8 mouse cellular contexts compared by ENCODE assay signal in the genomic region with DNA sequence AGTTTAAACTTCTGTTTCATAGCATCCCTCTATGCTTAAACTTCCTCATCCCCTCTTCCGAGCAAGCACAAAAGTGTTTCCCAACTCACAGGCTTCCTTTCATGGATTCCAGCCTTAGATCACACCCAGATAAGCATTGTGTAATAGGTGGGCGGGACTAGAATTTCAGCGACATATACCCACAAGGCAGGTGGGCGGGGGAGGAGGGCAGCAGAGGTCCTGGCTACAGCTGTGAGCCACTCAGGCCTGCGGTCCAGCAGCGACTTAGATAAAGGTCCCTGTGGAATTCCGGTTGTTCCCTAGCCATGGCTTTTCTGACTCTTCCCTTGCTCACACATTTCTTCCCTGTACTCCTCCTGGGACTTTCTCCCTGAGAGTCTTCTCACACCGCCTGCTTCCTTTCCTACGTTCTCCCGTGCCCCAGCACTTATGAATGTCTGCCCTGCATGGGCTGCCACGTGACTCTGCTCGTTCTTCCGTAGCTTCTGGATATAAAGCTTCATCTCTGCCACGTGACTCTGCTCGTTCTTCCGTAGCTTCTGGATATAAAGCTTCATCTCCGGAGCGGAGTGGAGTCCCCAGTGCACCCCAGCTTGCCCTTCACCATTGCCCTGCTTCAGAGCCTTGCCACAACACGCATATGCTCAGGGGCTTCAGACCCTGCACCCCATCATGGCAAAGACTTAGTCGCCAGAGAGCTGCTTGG.
A peak's percentile ranks its signal among the peaks of the same experiment; 100 is the strongest.
DNase-seq lines count a peak whose midpoint lies in the region; ATAC-seq and TF ChIP-seq lines count a peak whose summit lies in the region.

No protein-coding gene starts in this region.

- ATAC-seq in forebrain, postnatal 0 days, result peak; percentile 71
- peak; percentile 91 for ATAC-seq in lung, postnatal 0 days

- no peak for TF ChIP-seq POLR2A in testis, adult 2 months (IDR thresholded peaks at IDR 0.05; ENCODE audit: control insufficient read depth, low read depth, low read length)

- 53% methylated on average over 20 of the region's 20 CpGs for WGBS in forebrain, postnatal 0 days
- WGBS in lung, postnatal 0 days, result 37% methylated on average over 20 of the region's 20 CpGs

- H3K4me3 ChIP-seq in testis, adult 2 months (ENCODE audit: control insufficient read depth, low read depth, low read length), result no peak overlapping the region
- H3K4me3 ChIP-seq in forebrain, postnatal 0 days (ENCODE audit: low read depth, low read length), result no peak overlapping the region
- H3K4me3 ChIP-seq in lung, postnatal 0 days (ENCODE audit: low read depth, low read length), result no peak overlapping the region

- peak overlapping the region; percentile 19; the same call in 1 of the 2 replicates for H3K4me2 ChIP-seq in forebrain, postnatal 0 days (ENCODE audit: low read depth)
- H3K4me2 ChIP-seq in lung, postnatal 0 days (replicated peaks; ENCODE audit: low read depth, low read length), result peak overlapping the region; percentile 32; the same call in 1 of the 2 replicates

- no peak for DNase-seq in testis, postnatal 14 days (ENCODE audit: low spot score)
- no peak for DNase-seq in forebrain, postnatal 0 days
- DNase-seq in kidney, adult 11 months, result peak; percentile 75
- DNase-seq in lung, postnatal 0 days (ENCODE audit: low spot score), result peak; percentile 90
- peak; percentile 87 for DNase-seq in yolk sac, embryonic 10.5 days (ENCODE audit: low spot score)
- DNase-seq in frontal cortex, postnatal 10 days (ENCODE audit: low spot score in 2 of 2), result no peak
- no peak for DNase-seq in left cerebral cortex, postnatal 25 days (ENCODE audit: low spot score in 2 of 2)

- H3K9ac ChIP-seq in forebrain, postnatal 0 days, result no peak overlapping the region
- no peak overlapping the region for H3K9ac ChIP-seq in lung, postnatal 0 days (replicated peaks; ENCODE audit: low read depth)

- H3K27me3 ChIP-seq in testis, adult 2 months (ENCODE audit: control insufficient read depth, insufficient read depth, low read length), result no peaks in the 10 kb centered on the region
- H3K27me3 ChIP-seq in forebrain, postnatal 0 days (ENCODE audit: insufficient read depth, low read length), result no peaks in the 10 kb centered on the region
- no peaks in the 10 kb centered on the region for H3K27me3 ChIP-seq in lung, postnatal 0 days (replicated peaks; ENCODE audit: insufficient read depth, low read length)

- peak overlapping the region; percentile 21; the same call in 1 of the 2 replicates for H3K27ac ChIP-seq in testis, adult 2 months (ENCODE audit: control insufficient read depth, insufficient read depth, low read depth, low read length)
- no peak overlapping the region for H3K27ac ChIP-seq in forebrain, postnatal 0 days (ENCODE audit: low read depth, low read length)
- peak overlapping the region; percentile 60; the same call in 1 of the 2 replicates for H3K27ac ChIP-seq in lung, postnatal 0 days (ENCODE audit: low read length)

- no peaks in the 10 kb centered on the region for H3K9me3 ChIP-seq in forebrain, postnatal 0 days (ENCODE audit: low read length)
- H3K9me3 ChIP-seq in lung, postnatal 0 days (ENCODE audit: low read length), result no peaks in the 10 kb centered on the region

- no peaks in the 10 kb centered on the region; the same call in 1 of the 2 replicates for H3K36me3 ChIP-seq in testis, adult 2 months (ENCODE audit: control insufficient read depth, insufficient read depth, low read length)
- 0 out of 2 replicates have a peak, but pooled peaks cover 3% of the 10 kb centered on the region for H3K36me3 ChIP-seq in forebrain, postnatal 0 days (ENCODE audit: insufficient read depth)
- no peaks in the 10 kb centered on the region for H3K36me3 ChIP-seq in lung, postnatal 0 days (ENCODE audit: insufficient read depth, low read length)

- no peak for TF ChIP-seq CTCF in testis, adult 2 months (IDR thresholded peaks at IDR 0.05; ENCODE audit: control insufficient read depth, insufficient read depth, insufficient replicate concordance, low read depth, low read length)
- no peak for TF ChIP-seq CTCF in forebrain, postnatal 0 days (IDR thresholded peaks at IDR 0.05; ENCODE audit: low read depth)
- no peak for TF ChIP-seq CTCF in lung, postnatal 0 days (IDR thresholded peaks at IDR 0.05)

- intact Hi-C loops in left cerebral cortex, postnatal 25 days (cut with DNase I), result loop anchor here (10.0 kb wide), 1 partner anchor 206 kb away; no protein-coding TSS in a partner anchor

- no peak for TF ChIP-seq EP300 in lung, postnatal 0 days (IDR thresholded peaks at IDR 0.05)

- peaks cover 7% of the 10 kb centered on the region for H3K4me1 ChIP-seq in testis, adult 2 months (ENCODE audit: control insufficient read depth, insufficient read depth, low read length)
- H3K4me1 ChIP-seq in forebrain, postnatal 0 days (ENCODE audit: insufficient read depth), result no peaks in the 10 kb centered on the region
- H3K4me1 ChIP-seq in lung, postnatal 0 days (ENCODE audit: insufficient read depth, low read depth, low read length), result 0 out of 2 replicates have a peak, but pooled peaks cover 2% of the 10 kb centered on the region

Comparison
In these comparisons a context has a peak if more than half of its experiments do, and no peak if none do; other contexts are left out.
1. DNase-seq: peak in kidney, adult 11 months (single experiment), lung, postnatal 0 days (single experiment) and yolk sac, embryonic 10.5 days (single experiment); none in testis, postnatal 14 days (single experiment), forebrain, postnatal 0 days (single experiment), frontal cortex, postnatal 10 days (0 of 2) and left cerebral cortex, postnatal 25 days (0 of 2).